Mouse (Mus musculus): ENCODE data around the gene Susd3.

Susd3 gene

GRCm38 (mm10) chr13:49212711-49213500 is 35.6 kb downstream of the Susd3 start:
- no peak for DNase-seq (ENCODE audit: low read depth, low spot score)

GRCm38 (mm10) chr13:49209306-49209705 is 39.2 kb downstream of the Susd3 start:
- DNase-seq (ENCODE audit: low read depth, low spot score) = no peak

- no peak for DNase-seq (ENCODE audit: low read depth, low spot score)
Measured at GRCm38 (mm10) chr13:49206341-49206740, 42.2 kb downstream of the Susd3 start.

- peak; percentile 94 for DNase-seq (ENCODE audit: low read depth, low spot score)
Measured at GRCm38 (mm10) chr13:49205381-49205998, 43.0 kb downstream of the Susd3 start.

GRCm38 (mm10) chr13:49202556-49202955 is 46.0 kb downstream of the Susd3 start:
- DNase-seq (ENCODE audit: low read depth, low spot score) = no peak

GRCm38 (mm10) chr13:49200688-49201087 is 47.8 kb downstream of the Susd3 start:
- DNase-seq (ENCODE audit: low read depth, low spot score) = no peak

GRCm38 (mm10) chr13:49199891-49200290 is 48.6 kb downstream of the Susd3 start:
- DNase-seq (ENCODE audit: low read depth, low spot score) = no peak

GRCm38 (mm10) chr13:49198734-49199133 is 49.8 kb downstream of the Susd3 start:
- DNase-seq (ENCODE audit: low read depth, low spot score) = no peak

- DNase-seq (ENCODE audit: low read depth, low spot score) = no peak
Measured at GRCm38 (mm10) chr13:49196766-49197165, 51.7 kb downstream of the Susd3 start.

- no peak for DNase-seq (ENCODE audit: low read depth, low spot score)
Measured at GRCm38 (mm10) chr13:49196211-49196610, 52.3 kb downstream of the Susd3 start.

GRCm38 (mm10) chr13:49195651-49196050 is 52.9 kb downstream of the Susd3 start:
- DNase-seq (ENCODE audit: low read depth, low spot score) = no peak

GRCm38 (mm10) chr13:49194811-49195210 is 53.7 kb downstream of the Susd3 start:
- no peak for DNase-seq (ENCODE audit: low read depth, low spot score)

GRCm38 (mm10) chr13:49193650-49194049 is 54.9 kb downstream of the Susd3 start:
- DNase-seq (ENCODE audit: low read depth, low spot score) = no peak

- no peak for DNase-seq (ENCODE audit: low read depth, low spot score)
Measured at GRCm38 (mm10) chr13:49192156-49192855, 56.2 kb downstream of the Susd3 start.

- peak; percentile 54 for DNase-seq (ENCODE audit: low read depth, low spot score)
Measured at GRCm38 (mm10) chr13:49191673-49192035, 56.9 kb downstream of the Susd3 start.

- DNase-seq (ENCODE audit: low read depth, low spot score) = no peak
Measured at GRCm38 (mm10) chr13:49190876-49191672, 57.4 kb downstream of the Susd3 start.

- no peak for DNase-seq (ENCODE audit: low read depth, low spot score)
Measured at GRCm38 (mm10) chr13:49189970-49190870, 58.3 kb downstream of the Susd3 start.

- no peak for DNase-seq (ENCODE audit: low read depth, low spot score)
Measured at GRCm38 (mm10) chr13:49188966-49189360, 59.5 kb downstream of the Susd3 start.

GRCm38 (mm10) chr13:49188219-49188965 is 60.1 kb downstream of the Susd3 start:
- peak; percentile 40 for DNase-seq (ENCODE audit: low read depth, low spot score)
